Mouse (Mus musculus): ENCODE results near the gene Amhr2.

GRCm38 (mm10) chr15:102500479-102500878 is 55.3 kb downstream of the Amhr2 start:
- TF ChIP-seq CTCF (IDR thresholded peaks at IDR 0.05; ENCODE audit: control insufficient read depth, insufficient read depth, low read length) (no peak), POLR2A (IDR thresholded peaks at IDR 0.05; ENCODE audit: borderline replicate concordance, control insufficient read depth, low read depth, low read length) (no peak)

All from bone marrow, adult 2 months (tissue).